8 mouse cellular contexts compared by ENCODE assay signal in genomic region chr19:42752363-42752931, GRCm38 (mm10). TPM values are rescaled to one million over a fixed set of nuclear protein-coding genes. Genes with fewer than 3 reads are reported as not detected.
DNase-seq lines count a peak whose midpoint lies in the region; ATAC-seq lines count a peak whose summit lies in the region.

TSS of gene Pyroxd2 (minus strand) at chr19:42752775.

- H3K9me3 ChIP-seq in forebrain, embryonic 10.5 days: no peaks in the 10 kb centered on the region
- H3K9me3 ChIP-seq in heart, embryonic 14.5 days (ENCODE audit: control insufficient read depth, low read length): no peaks in the 10 kb centered on the region
- no peaks in the 10 kb centered on the region for H3K9me3 ChIP-seq in liver, embryonic 11.5 days (ENCODE audit: control insufficient read depth, low read length)
- no peaks in the 10 kb centered on the region for H3K9me3 ChIP-seq in stomach, embryonic 14.5 days (ENCODE audit: control insufficient read depth, low read depth, low read length)

- H3K4me3 ChIP-seq in forebrain, embryonic 10.5 days: peak within 1 kb of the TSS; percentile 45
- peak within 1 kb of the TSS; percentile 39 to 43 for H3K4me3 ChIP-seq in heart, embryonic 14.5 days (ENCODE audit: control insufficient read depth in 1 of 2, insufficient read depth in 1 of 2, low read depth in 1 of 2, low read length in 2 of 2)
- peak within 1 kb of the TSS; percentile 49 for H3K4me3 ChIP-seq in liver, embryonic 11.5 days (ENCODE audit: low read depth, low read length)
- H3K4me3 ChIP-seq in stomach, embryonic 14.5 days (ENCODE audit: low read depth, low read length): peak within 1 kb of the TSS; percentile 22

- peak; percentile 57 for DNase-seq in ES-CJ7 (ENCODE audit: low read depth, low spot score)
- peak; percentile 76 for DNase-seq in c-Kit-positive CD71-positive TER-119-positive erythroid progenitor cells, embryonic 14.5 days (ENCODE audit: low spot score)
- peak; percentile 75 for DNase-seq in forebrain, embryonic 10.5 days (ENCODE audit: extremely low spot score, low spot score)
- peak; percentile 94 for DNase-seq in kidney, postnatal 14 days
- DNase-seq in liver, embryonic 11.5 days (ENCODE audit: low spot score): peak; percentile 84

- peak within 1 kb of the TSS; percentile 78 for H3K9ac ChIP-seq in heart, embryonic 14.5 days (ENCODE audit: low read length)
- H3K9ac ChIP-seq in liver, embryonic 11.5 days (ENCODE audit: low read depth, low read length): peak within 1 kb of the TSS; percentile 69
- peak within 1 kb of the TSS; percentile 60 for H3K9ac ChIP-seq in stomach, embryonic 14.5 days (replicated peaks; ENCODE audit: low read depth, low read length)

- H3K27me3 ChIP-seq in forebrain, embryonic 10.5 days (ENCODE audit: poor library complexity, severe bottlenecking): peaks cover 10% of the 10 kb centered on the region
- no peaks in the 10 kb centered on the region for H3K27me3 ChIP-seq in heart, embryonic 14.5 days (ENCODE audit: control insufficient read depth, insufficient read depth, low read length)
- H3K27me3 ChIP-seq in liver, embryonic 11.5 days (replicated peaks; ENCODE audit: control insufficient read depth, insufficient read depth, low read length): no peaks in the 10 kb centered on the region
- H3K27me3 ChIP-seq in stomach, embryonic 14.5 days (ENCODE audit: control insufficient read depth, insufficient read depth, low read length): no peaks in the 10 kb centered on the region

- no peaks in the 10 kb centered on the region for H3K36me3 ChIP-seq in forebrain, embryonic 10.5 days (replicated peaks)
- H3K36me3 ChIP-seq in heart, embryonic 14.5 days (ENCODE audit: control insufficient read depth, insufficient read depth, low read length): no peaks in the 10 kb centered on the region
- no peaks in the 10 kb centered on the region for H3K36me3 ChIP-seq in liver, embryonic 11.5 days (ENCODE audit: control insufficient read depth, insufficient read depth, low read length)
- no peaks in the 10 kb centered on the region for H3K36me3 ChIP-seq in stomach, embryonic 14.5 days (ENCODE audit: control insufficient read depth, insufficient read depth, low read length)

- WGBS in forebrain, embryonic 10.5 days: 5% methylated on average over 22 of the region's 22 CpGs
- 3% methylated on average over 22 of the region's 22 CpGs for WGBS in heart, embryonic 14.5 days
- 6% methylated on average over 22 of the region's 22 CpGs for WGBS in liver, embryonic 11.5 days
- WGBS in stomach, embryonic 14.5 days: 4% methylated on average over 22 of the region's 22 CpGs

- ATAC-seq in heart, embryonic 14.5 days (ENCODE audit: insufficient number of reproducible peaks, insufficient read depth, low FRiP score, low read depth): peak; percentile 76
- peak; percentile 90 for ATAC-seq in liver, embryonic 11.5 days (replicated peaks; ENCODE audit: low FRiP score)
- ATAC-seq in monocyte, adult 5-6 weeks (replicated peaks; ENCODE audit: insufficient number of reproducible peaks, low FRiP score, low TSS enrichment, poor library complexity, severe bottlenecking): peak; percentile 33; the same call in 1 of the 2 replicates
- ATAC-seq in stomach, embryonic 14.5 days (ENCODE audit: insufficient number of reproducible peaks, insufficient read depth, low FRiP score, low read depth): peak; percentile 90

- H3K4me2 ChIP-seq in heart, embryonic 14.5 days (ENCODE audit: low read length): peak within 1 kb of the TSS; percentile 70
- peak within 1 kb of the TSS; percentile 90 for H3K4me2 ChIP-seq in liver, embryonic 11.5 days
- peak within 1 kb of the TSS; percentile 72 for H3K4me2 ChIP-seq in stomach, embryonic 14.5 days (replicated peaks; ENCODE audit: low read depth, low read length)

- H3K4me1 ChIP-seq in forebrain, embryonic 10.5 days: peaks cover 69% of the 10 kb centered on the region
- H3K4me1 ChIP-seq in heart, embryonic 14.5 days (ENCODE audit: control insufficient read depth in 2 of 2, insufficient read depth in 2 of 2, low read length in 2 of 2): peaks cover 37 to 41% of the 10 kb centered on the region in 2 experiments
- peaks cover 26% of the 10 kb centered on the region for H3K4me1 ChIP-seq in liver, embryonic 11.5 days (replicated peaks; ENCODE audit: control insufficient read depth, insufficient read depth, low read length)
- peaks cover 16% of the 10 kb centered on the region for H3K4me1 ChIP-seq in stomach, embryonic 14.5 days (ENCODE audit: control insufficient read depth, insufficient read depth, low read length)

- peak within 1 kb of the TSS; percentile 83 for H3K27ac ChIP-seq in forebrain, embryonic 10.5 days
- peak within 1 kb of the TSS; percentile 93 for H3K27ac ChIP-seq in heart, embryonic 14.5 days (replicated peaks in 1 of 2; ENCODE audit: control insufficient read depth in 1 of 2, insufficient read depth in 1 of 2, low read depth in 2 of 2, low read length in 2 of 2)
- peak within 1 kb of the TSS; percentile 84 for H3K27ac ChIP-seq in liver, embryonic 11.5 days (ENCODE audit: low read depth, low read length)
- H3K27ac ChIP-seq in stomach, embryonic 14.5 days (ENCODE audit: low read length): peak within 1 kb of the TSS; percentile 92

RNA-seq across cellular contexts. Expression of gene Pyroxd2, which starts in this region (rescaled TPM):
- 0.29 and 0.63 TPM in 2 replicates for polyA plus RNA-seq in forebrain, embryonic 10.5 days (2016; fragmentation: Nextera tagmentation; extraction: Ambion mirVana)
- 4.4 and 4.7 TPM in 2 replicates for polyA plus RNA-seq in heart, embryonic 14.5 days (2014; fragmentation: Nextera tagmentation; extraction: Ambion mirVana)
- polyA plus RNA-seq in liver, embryonic 11.5 days (2014; fragmentation: Nextera tagmentation; extraction: Ambion mirVana): 1.1 and 1.2 TPM in 2 replicates
- total RNA-seq in monocyte, adult 5-6 weeks (2017): 0.58 to 1.6 TPM in 2 of 3 replicates, not detected in the other
- polyA plus RNA-seq in stomach, embryonic 14.5 days (2014; fragmentation: Nextera tagmentation; extraction: Ambion mirVana): 2.8 and 3.1 TPM in 2 replicates

Comparison
In these comparisons a context has a peak if more than half of its experiments do, and no peak if none do; other contexts are left out.
1. Peak in every context shown above with its lines: DNase-seq, ATAC-seq, H3K4me3 ChIP-seq and H3K27ac ChIP-seq.
2. Peak in DNase-seq, H3K4me3 ChIP-seq and H3K27ac ChIP-seq in forebrain, embryonic 10.5 days; RNA of the gene not detected or under 1 TPM.
3. ATAC-seq: peak in every context shown above with its lines; median percentile 90 in liver, embryonic 11.5 days; 90 in stomach, embryonic 14.5 days; 76 in heart, embryonic 14.5 days; 33 in monocyte, adult 5-6 weeks.